Mouse (Mus musculus) erythroid progenitor cell, adult 5-6 weeks (primary cell): ENCODE data around the gene Rpl10-ps3. TPM values are rescaled to one million over a fixed set of nuclear protein-coding genes. Genes with fewer than 3 reads are reported as not detected.

Source experiments
- ATAC-seq: replicated peaks from 2 replicates; pipeline ENCODE4 v1.8.0; 2016; ENCODE audit warnings: moderate number of reproducible peaks, mild to moderate bottlenecking, moderate TSS enrichment, inconsistent platforms; ENCODE audit not compliant: poor library complexity, low FRiP score, severe bottlenecking
- total RNA-seq, 2 experiments: library from RNA; stranded (forward) in 1 of 2; stranded (reverse) in 1 of 2; fragments of 150-400 nt in 1 of 2; fragments of 186-747, 209-891 nt in 1 of 2; gene quantifications; 2 replicates each; pipeline versions ENCODE4 v1.2.3 to v1.2.4; 2015 to 2017; ENCODE audit warnings: low replicate concordance in 2 of 2

The Rpl10-ps3 gene
- total RNA-seq (2015; ENCODE audit: low replicate concordance) (298 and 373 TPM in 2 replicates), total RNA-seq (2017; ENCODE audit: low replicate concordance) (23.1 and 103 TPM in 2 replicates)

- no peak for ATAC-seq
Measured at GRCm38 (mm10) chr9:50344868-50345267, at the start of gene Rpl10-ps3. TSS of gene Rpl10-ps3 (minus strand) at chr9:50344968.

GRCm38 (mm10) chr9:50375598-50375997, 30.8 kb upstream of the Rpl10-ps3 start:
- ATAC-seq, result no peak

GRCm38 (mm10) chr9:50374666-50375065, 29.9 kb upstream of the Rpl10-ps3 start:
- no peak for ATAC-seq

- ATAC-seq, result no peak
Measured at GRCm38 (mm10) chr9:50368551-50369297, 24.0 kb upstream of the Rpl10-ps3 start.

- ATAC-seq, result no peak
Measured at GRCm38 (mm10) chr9:50365059-50365780, 20.5 kb upstream of the Rpl10-ps3 start.

- no peak for ATAC-seq
Measured at GRCm38 (mm10) chr9:50363962-50364361, 19.2 kb upstream of the Rpl10-ps3 start.

GRCm38 (mm10) chr9:50363259-50363658, 18.5 kb upstream of the Rpl10-ps3 start:
- no peak for ATAC-seq

- ATAC-seq, result no peak
Measured at GRCm38 (mm10) chr9:50362556-50362955, 17.8 kb upstream of the Rpl10-ps3 start.

GRCm38 (mm10) chr9:50360370-50360769, 15.6 kb upstream of the Rpl10-ps3 start:
- no peak for ATAC-seq

GRCm38 (mm10) chr9:50357331-50357730, 12.6 kb upstream of the Rpl10-ps3 start:
- ATAC-seq, result no peak

GRCm38 (mm10) chr9:50351746-50352145, 7.0 kb upstream of the Rpl10-ps3 start:
- no peak for ATAC-seq

GRCm38 (mm10) chr9:50350571-50350970, 5.8 kb upstream of the Rpl10-ps3 start:
- ATAC-seq, result no peak

GRCm38 (mm10) chr9:50349156-50349555, 4.4 kb upstream of the Rpl10-ps3 start:
- ATAC-seq, result no peak

- no peak for ATAC-seq
Measured at GRCm38 (mm10) chr9:50348256-50348655, 3.5 kb upstream of the Rpl10-ps3 start.

- no peak for ATAC-seq
Measured at GRCm38 (mm10) chr9:50335539-50336325, 9.0 kb downstream of the Rpl10-ps3 start.

GRCm38 (mm10) chr9:50333413-50333812, 11.4 kb downstream of the Rpl10-ps3 start:
- no peak for ATAC-seq

- no peak for ATAC-seq
Measured at GRCm38 (mm10) chr9:50324355-50325225, 20.2 kb downstream of the Rpl10-ps3 start.

GRCm38 (mm10) chr9:50320729-50321128, 24.0 kb downstream of the Rpl10-ps3 start:
- ATAC-seq, result no peak

GRCm38 (mm10) chr9:50319506-50319905, 25.3 kb downstream of the Rpl10-ps3 start:
- ATAC-seq, result no peak
